Mouse (Mus musculus) hindbrain, embryonic 12.5 days (tissue): Measurements from ENCODE around the gene Shkbp1. TPM values are rescaled to one million over a fixed set of nuclear protein-coding genes. Genes with fewer than 3 reads are reported as not detected.

Source experiments
- ATAC-seq: fragments of 200-750 bp; cut with Nextera tagmentation; 2 replicates; pipeline ENCODE4 v1.8.0; 2017; ENCODE audit warnings: moderate TSS enrichment; ENCODE audit not compliant: low FRiP score
- H3K27ac ChIP-seq: fragments of 300-500 bp; sonication (generic); 2 replicates; pipeline ENCODE4 v1.5.1; 2016; ENCODE audit warnings: mild to moderate bottlenecking
- H3K27me3 ChIP-seq: fragments of 300-500 bp; sonication (generic); 2 replicates; pipeline ENCODE4 v1.6.1; 2016; ENCODE audit warnings: mild to moderate bottlenecking
- H3K36me3 ChIP-seq: fragments of 300-500 bp; sonication (generic); 2 replicates; pipeline ENCODE4 v1.6.1; 2016; ENCODE audit warnings: mild to moderate bottlenecking
- H3K4me1 ChIP-seq: fragments of 300-500 bp; sonication (generic); 2 replicates; pipeline ENCODE4 v1.6.1; 2016
- H3K4me2 ChIP-seq: fragments of 300-500 bp; sonication (generic); replicated peaks from 2 replicates; pipeline ENCODE4 v1.6.1; 2016; ENCODE audit warnings: mild to moderate bottlenecking
- H3K4me3 ChIP-seq: fragments of 300-500 bp; sonication (generic); 2 replicates; pipeline ENCODE4 v1.5.1; 2016; ENCODE audit warnings: mild to moderate bottlenecking
- H3K9ac ChIP-seq: fragments of 300-500 bp; sonication (generic); 2 replicates; pipeline ENCODE4 v1.6.1; 2016; ENCODE audit warnings: mild to moderate bottlenecking, moderate library complexity
- H3K9me3 ChIP-seq: fragments of 300-500 bp; sonication (generic); replicated peaks from 2 replicates; pipeline ENCODE4 v1.6.1; 2016; ENCODE audit warnings: mild to moderate bottlenecking
- WGBS: fragments of 180-500 bp; shearing (Covaris S2); methylation state at CpG from one replicate; pipeline ENCODE4 v1.1.7; 2016; 5-methylcytosine and 5-hydroxymethylcytosine counted together
- polyA plus RNA-seq: library from polyadenylated mRNA; unstranded; fragments of >200 nt; fragmentation: Nextera tagmentation; extraction: Ambion mirVana; gene quantifications from 2 replicates; pipeline ENCODE4 v1.2.1, GENCODE M21; 2016

The Shkbp1 gene
- polyA plus RNA-seq, 1 experiment from 2014 or later: 72.4 TPM

GRCm38 (mm10) chr7:27383233-27383632 is 27.4 kb upstream of the Shkbp1 start:
- H3K4me1 ChIP-seq: no peaks in the 10 kb centered on the region
- no peak overlapping the region for H3K27ac ChIP-seq
- no peaks in the 10 kb centered on the region for H3K36me3 ChIP-seq
- no peak for ATAC-seq
- no peak overlapping the region for H3K4me3 ChIP-seq
- H3K9me3 ChIP-seq: no peaks in the 10 kb centered on the region
- no peak overlapping the region for H3K9ac ChIP-seq
- peaks cover 27% of the 10 kb centered on the region for H3K27me3 ChIP-seq
- WGBS: 93% methylated on average over 1 of the region's 1 CpGs
- no peak overlapping the region for H3K4me2 ChIP-seq

DNA sequence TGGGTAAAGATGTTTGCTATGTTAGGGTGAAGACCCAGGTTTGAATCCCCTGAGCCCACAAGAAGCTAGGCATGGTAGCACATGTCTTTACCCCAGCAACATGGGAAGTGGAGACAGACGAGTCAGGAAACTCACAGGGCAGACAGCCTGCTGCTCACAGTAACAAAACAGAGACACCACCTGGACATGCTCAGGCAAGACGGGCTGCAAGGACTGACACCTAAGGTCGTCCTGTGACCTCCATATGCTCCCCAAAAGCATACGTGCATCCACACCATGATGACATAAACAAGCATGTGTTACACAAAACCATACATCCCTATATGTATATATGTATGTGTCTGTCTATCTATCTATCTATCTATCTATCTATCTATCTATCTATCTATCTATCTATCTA is 25.7 kb upstream of the Shkbp1 start:
- Histone ChIP-seq H3K36me3 (no peaks in the 10 kb centered on the region), H3K27ac (no peak overlapping the region), H3K4me1 (no peaks in the 10 kb centered on the region), H3K9ac (no peak overlapping the region), H3K4me2 (no peak overlapping the region), H3K4me3 (no peak overlapping the region), H3K9me3 (no peaks in the 10 kb centered on the region), H3K27me3 (peaks cover 38% of the 10 kb centered on the region)
- no peak for ATAC-seq
- 69% methylated on average over 4 of the region's 4 CpGs for WGBS

DNA sequence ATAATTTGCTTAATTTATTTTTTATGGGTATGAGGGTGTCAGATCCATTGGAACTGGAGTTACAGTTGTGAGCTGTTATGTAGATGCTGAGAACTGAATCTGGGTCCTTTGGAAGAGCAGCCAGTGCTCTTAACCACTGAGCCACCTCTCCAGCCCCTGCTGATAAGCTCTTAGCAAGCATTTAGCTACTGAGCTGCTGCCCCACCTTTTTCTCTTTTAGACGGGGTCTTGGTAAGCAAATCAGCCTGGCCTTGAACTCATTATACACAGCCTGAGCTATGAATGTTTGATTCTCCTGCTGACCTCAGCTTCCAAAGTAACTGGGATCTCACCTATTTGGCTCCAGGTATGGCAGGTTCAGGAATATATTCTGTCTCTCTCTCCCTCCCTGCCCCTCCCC is 25.2 kb upstream of the Shkbp1 start:
- Histone ChIP-seq H3K9ac (no peak overlapping the region), H3K4me2 (no peak overlapping the region), H3K27me3 (peaks cover 44% of the 10 kb centered on the region), H3K27ac (no peak overlapping the region), H3K4me1 (no peaks in the 10 kb centered on the region), H3K4me3 (no peak overlapping the region), H3K36me3 (no peaks in the 10 kb centered on the region), H3K9me3 (no peaks in the 10 kb centered on the region)
- 42% methylated on average over 1 of the region's 1 CpGs for WGBS
- ATAC-seq: no peak

- H3K4me1 ChIP-seq: peaks cover 5% of the 10 kb centered on the region; the same call in 1 of the 2 replicates
- ATAC-seq: no peak
- 74% methylated on average over 6 of the region's 6 CpGs for WGBS
- no peak overlapping the region for H3K9ac ChIP-seq
- H3K27ac ChIP-seq: no peak overlapping the region
- no peak overlapping the region for H3K4me2 ChIP-seq
- H3K4me3 ChIP-seq: no peak overlapping the region
- no peaks in the 10 kb centered on the region for H3K36me3 ChIP-seq
- H3K9me3 ChIP-seq: no peaks in the 10 kb centered on the region
- peaks cover 54% of the 10 kb centered on the region for H3K27me3 ChIP-seq
Observed at GRCm38 (mm10) chr7:27379836-27380235, 24.0 kb upstream of the Shkbp1 start.

DNA sequence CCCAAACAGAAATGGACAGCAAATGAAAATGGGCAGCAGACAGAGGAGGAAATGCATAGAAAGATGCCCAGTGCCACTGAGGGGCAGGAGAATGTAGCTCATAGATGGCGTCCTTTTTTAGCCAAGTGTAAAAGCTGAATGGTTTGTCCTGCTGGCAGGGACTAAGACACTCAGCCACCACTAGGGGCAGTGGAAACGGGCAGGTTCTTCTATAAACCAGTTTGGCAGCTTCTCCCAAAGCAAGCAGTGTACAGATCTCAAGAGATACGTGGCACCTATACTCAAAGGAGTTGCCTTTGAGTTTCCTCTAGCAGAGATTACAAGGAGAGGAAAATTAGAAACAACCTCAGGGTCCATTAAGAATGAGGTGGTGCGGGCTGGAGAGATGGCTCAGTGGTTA is 22.6 kb upstream of the Shkbp1 start:
- Histone ChIP-seq H3K9ac (no peak overlapping the region), H3K36me3 (no peaks in the 10 kb centered on the region), H3K4me2 (no peak overlapping the region), H3K27me3 (peaks cover 63% of the 10 kb centered on the region), H3K4me3 (no peak overlapping the region), H3K9me3 (no peaks in the 10 kb centered on the region), H3K27ac (no peak overlapping the region), H3K4me1 (peaks cover 5% of the 10 kb centered on the region; the same call in 1 of the 2 replicates)
- 19% methylated on average over 4 of the region's 4 CpGs for WGBS
- no peak for ATAC-seq

GRCm38 (mm10) chr7:27375274-27375673 is 19.5 kb upstream of the Shkbp1 start:
- WGBS: 1% methylated on average over 20 of the region's 22 CpGs
- H3K27ac ChIP-seq: no peak overlapping the region
- peak overlapping the region; percentile 29 for H3K4me2 ChIP-seq
- ATAC-seq: no peak
- no peak overlapping the region for H3K9ac ChIP-seq
- H3K27me3 ChIP-seq: peaks cover 86% of the 10 kb centered on the region
- no peak overlapping the region for H3K4me3 ChIP-seq
- peaks cover 11% of the 10 kb centered on the region for H3K4me1 ChIP-seq
- H3K9me3 ChIP-seq: no peaks in the 10 kb centered on the region; the same call in 1 of the 2 replicates
- no peaks in the 10 kb centered on the region for H3K36me3 ChIP-seq

- Histone ChIP-seq H3K9me3 (peaks cover 4% of the 10 kb centered on the region), H3K9ac (no peak overlapping the region), H3K4me1 (peaks cover 16% of the 10 kb centered on the region), H3K36me3 (no peaks in the 10 kb centered on the region), H3K4me2 (peak overlapping the region; percentile 32; the same call in 1 of the 2 replicates), H3K27ac (no peak overlapping the region), H3K27me3 (peaks cover 98% of the 10 kb centered on the region), H3K4me3 (peak overlapping the region; percentile 15; the same call in 1 of the 2 replicates)
- ATAC-seq: no peak
- WGBS: 5% methylated on average over 44 of the region's 44 CpGs
Observed at GRCm38 (mm10) chr7:27371715-27372462, 16.1 kb upstream of the Shkbp1 start.

- peaks cover 100% of the 10 kb centered on the region for H3K27me3 ChIP-seq
- H3K36me3 ChIP-seq: no peaks in the 10 kb centered on the region
- no peak overlapping the region for H3K9ac ChIP-seq
- peaks cover 4% of the 10 kb centered on the region for H3K9me3 ChIP-seq
- WGBS: 78% methylated on average over 19 of the region's 19 CpGs
- ATAC-seq: no peak
- H3K4me1 ChIP-seq: peaks cover 10% of the 10 kb centered on the region; the same call in 1 of the 2 replicates
- no peak overlapping the region for H3K27ac ChIP-seq
- H3K4me3 ChIP-seq: no peak overlapping the region
- no peak overlapping the region for H3K4me2 ChIP-seq
Observed at GRCm38 (mm10) chr7:27369111-27369510, 13.3 kb upstream of the Shkbp1 start.

GRCm38 (mm10) chr7:27367976-27368375 is 12.2 kb upstream of the Shkbp1 start:
- Histone ChIP-seq H3K27me3 (peaks cover 100% of the 10 kb centered on the region), H3K36me3 (no peaks in the 10 kb centered on the region), H3K4me3 (no peak overlapping the region), H3K4me2 (no peak overlapping the region; the same call in 1 of the 2 replicates), H3K27ac (no peak overlapping the region), H3K4me1 (peaks cover 10% of the 10 kb centered on the region; the same call in 1 of the 2 replicates), H3K9me3 (peaks cover 4% of the 10 kb centered on the region), H3K9ac (no peak overlapping the region)
- ATAC-seq: no peak
- WGBS: 15% methylated on average over 11 of the region's 11 CpGs

DNA sequence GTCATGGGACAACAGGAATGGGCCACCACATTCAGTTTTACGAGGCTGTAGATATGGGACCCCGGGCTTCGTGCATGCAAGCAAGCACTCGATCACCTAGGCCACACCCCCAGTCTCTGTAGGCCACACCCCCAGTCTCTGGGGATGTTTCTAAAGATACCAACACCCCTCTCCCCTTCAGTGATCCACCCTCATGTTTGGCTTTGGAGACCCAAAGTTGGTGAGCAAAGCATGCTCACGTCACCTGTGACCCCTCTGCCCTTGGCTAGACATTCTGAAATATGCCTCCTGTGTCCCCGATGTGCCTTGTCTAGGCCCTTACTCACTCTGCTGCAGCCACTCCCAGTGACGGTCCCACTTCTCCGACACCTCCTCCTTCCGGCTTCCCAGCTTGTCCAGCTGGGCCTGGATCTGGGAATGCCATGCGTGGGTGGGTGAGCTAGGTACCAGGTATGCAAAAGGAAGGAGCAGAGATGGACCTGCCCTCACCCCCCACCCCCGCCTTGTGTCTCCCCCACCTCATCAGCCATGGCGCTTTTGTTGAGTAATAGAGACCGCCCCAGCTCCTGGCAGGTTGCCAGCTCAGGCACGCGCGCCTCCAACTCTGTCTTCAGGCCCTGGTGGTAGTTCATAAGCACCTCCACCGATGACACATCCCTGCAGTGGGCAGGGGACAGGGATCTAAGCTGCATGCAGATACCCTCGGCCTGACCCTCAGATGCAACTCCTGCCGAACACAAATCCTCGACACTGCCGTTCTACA is 10.4 kb upstream of the Shkbp1 start:
- H3K9me3 ChIP-seq: peaks cover 4% of the 10 kb centered on the region
- H3K4me2 ChIP-seq: no peak overlapping the region
- H3K27ac ChIP-seq: no peak overlapping the region
- ATAC-seq: no peak
- H3K27me3 ChIP-seq: peaks cover 90% of the 10 kb centered on the region
- H3K4me3 ChIP-seq: no peak overlapping the region
- H3K36me3 ChIP-seq: no peaks in the 10 kb centered on the region
- H3K9ac ChIP-seq: no peak overlapping the region
- H3K4me1 ChIP-seq: 0 out of 2 replicates have a peak, but pooled peaks cover 4% of the 10 kb centered on the region
- 44% methylated on average over 21 of the region's 21 CpGs for WGBS

GRCm38 (mm10) chr7:27364379-27364778 is 8.6 kb upstream of the Shkbp1 start:
- H3K36me3 ChIP-seq: no peaks in the 10 kb centered on the region
- ATAC-seq: no peak
- H3K9me3 ChIP-seq: no peaks in the 10 kb centered on the region; the same call in 1 of the 2 replicates
- H3K27me3 ChIP-seq: peaks cover 75% of the 10 kb centered on the region
- H3K4me3 ChIP-seq: 0 out of 2 replicates have a peak overlapping the region, but pooled peaks have one; percentile 1
- H3K9ac ChIP-seq: no peak overlapping the region
- H3K4me2 ChIP-seq: 0 out of 2 replicates have a peak overlapping the region, but pooled peaks have one; percentile 4
- H3K4me1 ChIP-seq: 0 out of 2 replicates have a peak, but pooled peaks cover 4% of the 10 kb centered on the region
- H3K27ac ChIP-seq: no peak overlapping the region
- WGBS: 2% methylated on average over 29 of the region's 29 CpGs

GRCm38 (mm10) chr7:27361283-27361946 is 5.6 kb upstream of the Shkbp1 start:
- H3K4me3 ChIP-seq: peak overlapping the region; percentile 50
- WGBS: under 1% methylated on average over 52 of the region's 52 CpGs
- no peaks in the 10 kb centered on the region; the same call in 1 of the 2 replicates for H3K9me3 ChIP-seq
- H3K9ac ChIP-seq: peak overlapping the region; percentile 67
- ATAC-seq: peak; percentile 94
- H3K27ac ChIP-seq: no peak overlapping the region
- H3K27me3 ChIP-seq: peaks cover 68% of the 10 kb centered on the region
- H3K4me2 ChIP-seq: peak overlapping the region; percentile 64
- H3K36me3 ChIP-seq: no peaks in the 10 kb centered on the region
- peaks cover 3% of the 10 kb centered on the region; the same call in 1 of the 2 replicates for H3K4me1 ChIP-seq
